Comparison of ENCODE assay signal across 20 mouse cellular contexts in the genomic region with DNA sequence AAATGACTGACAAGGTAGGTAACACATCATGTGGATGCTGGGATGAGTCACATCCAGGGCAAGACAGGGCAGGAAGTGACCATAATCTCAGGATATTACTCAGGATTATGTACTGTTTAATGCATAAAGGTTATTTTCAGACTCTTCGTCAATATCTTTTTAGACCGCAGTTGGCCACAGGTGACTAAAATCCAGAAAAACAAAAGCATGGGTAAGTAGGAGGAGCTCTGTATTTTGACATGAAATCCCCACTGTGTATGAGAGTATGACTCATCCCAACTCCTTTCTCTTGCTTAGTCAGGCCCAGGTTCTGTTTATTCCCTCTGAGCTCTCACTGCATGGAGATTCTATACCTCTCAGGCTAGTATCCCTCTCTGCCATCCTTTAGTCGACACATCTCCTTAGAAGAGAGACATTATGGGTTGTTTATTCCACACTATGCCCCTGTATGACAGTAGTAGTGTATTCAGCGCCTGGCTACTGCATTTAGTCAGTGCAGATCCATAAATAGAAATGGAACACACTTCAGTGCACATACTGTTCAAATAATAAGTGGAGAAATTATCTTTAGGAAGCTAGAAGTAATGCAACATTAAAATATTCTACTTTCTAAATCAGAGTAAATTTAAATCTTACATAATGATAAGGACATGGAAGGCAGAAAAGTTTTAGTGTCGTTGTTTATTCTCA. TPM values are rescaled to one million over a fixed set of nuclear protein-coding genes. Genes with fewer than 3 reads are reported as not detected.
DNase-seq lines count a peak whose midpoint lies in the region; ATAC-seq lines count a peak whose summit lies in the region.
"Had no signal": no experiment of that assay in that cellular context is flagged by ENCODE, and none has a peak within 500 bp of the region (broad histone marks: within the 10 kb centered on the region; RNA-seq: fewer than 3 reads in every experiment).

No protein-coding gene starts in this region.

- WGBS in liver, embryonic 12.5 days (ENCODE audit: insufficient replicate concordance): 83% methylated on average over 5 of the region's 5 CpGs
- WGBS in midbrain, embryonic 11.5 days: 91% methylated on average over 5 of the region's 5 CpGs

- H3K4me2 ChIP-seq in liver, embryonic 12.5 days: no peak overlapping the region
- no peak overlapping the region for H3K4me2 ChIP-seq in midbrain, embryonic 11.5 days
- H3K4me2 ChIP-seq: embryonic facial prominence, embryonic 12.5 days; hindbrain, embryonic 13.5 days; limb, embryonic 13.5 days; midbrain, embryonic 15.5 days had no signal

- H3K9ac ChIP-seq in liver, embryonic 12.5 days: no peak overlapping the region
- H3K9ac ChIP-seq in midbrain, embryonic 11.5 days (ENCODE audit: low read length): no peak overlapping the region
- H3K9ac ChIP-seq: embryonic facial prominence, embryonic 12.5 days; forebrain, postnatal 0 days; hindbrain, embryonic 13.5 days; limb, embryonic 13.5 days; midbrain, embryonic 15.5 days had no signal

- peak; percentile 93 for ATAC-seq in frontal cortex, adult (ENCODE audit: low TSS enrichment)
- peak; percentile 65; the same call in 1 of the 2 replicates for ATAC-seq in liver, embryonic 12.5 days
- ATAC-seq in monocyte, adult 5-6 weeks (replicated peaks; ENCODE audit: insufficient number of reproducible peaks, low FRiP score, low TSS enrichment, poor library complexity, severe bottlenecking): no peak
- no peak for ATAC-seq in midbrain, embryonic 11.5 days (ENCODE audit: low FRiP score)
- ATAC-seq: forebrain, postnatal 0 days; intestine, embryonic 16.5 days; midbrain, embryonic 15.5 days had no signal

- no peak for DNase-seq in frontal cortex, postnatal 36 days (ENCODE audit: low spot score in 2 of 2)
- no peak for DNase-seq in liver
- DNase-seq in induced T-regulatory cell, adult 2 months (ENCODE audit: low read depth): peak; percentile 74
- DNase-seq in urinary bladder, postnatal 36 days (ENCODE audit: low spot score in 2 of 2): no peak
- no peak for DNase-seq in midbrain, embryonic 11.5 days (ENCODE audit: low spot score, missing footprints)
- DNase-seq: adrenal gland, postnatal 36 days; cerebellum, adult 8-10 months; forebrain, postnatal 0 days; kidney, postnatal 10 days; right cerebral cortex, adult 18-20 months; thymus, adult 2 months had no signal

- H3K27me3 ChIP-seq in liver, embryonic 12.5 days (replicated peaks): no peaks in the 10 kb centered on the region
- H3K27me3 ChIP-seq in midbrain, embryonic 11.5 days (ENCODE audit: control insufficient read depth, insufficient read depth, low read length): no peaks in the 10 kb centered on the region
- H3K27me3 ChIP-seq: embryonic facial prominence, embryonic 12.5 days; hindbrain, embryonic 13.5 days; limb, embryonic 13.5 days; midbrain, embryonic 15.5 days had no signal

- H3K27ac ChIP-seq in liver, embryonic 12.5 days: no peak overlapping the region
- no peak overlapping the region for H3K27ac ChIP-seq in midbrain, embryonic 11.5 days (ENCODE audit: low read depth, low read length)
- H3K27ac ChIP-seq: embryonic facial prominence, embryonic 12.5 days; hindbrain, embryonic 13.5 days; limb, embryonic 13.5 days; midbrain, embryonic 15.5 days had no signal

- no peaks in the 10 kb centered on the region for H3K9me3 ChIP-seq in liver, embryonic 12.5 days (replicated peaks)
- H3K9me3 ChIP-seq in midbrain, embryonic 11.5 days (ENCODE audit: control insufficient read depth, low read length): no peaks in the 10 kb centered on the region
- H3K9me3 ChIP-seq: embryonic facial prominence, embryonic 12.5 days; heart, embryonic 10.5 days; hindbrain, embryonic 13.5 days; limb, embryonic 13.5 days; midbrain, embryonic 15.5 days had no signal

- H3K4me3 ChIP-seq in liver, embryonic 12.5 days: no peak overlapping the region
- no peak overlapping the region for H3K4me3 ChIP-seq in midbrain, embryonic 11.5 days (ENCODE audit: low read depth, low read length)
- H3K4me3 ChIP-seq: embryonic facial prominence, embryonic 12.5 days; heart, embryonic 10.5 days; hindbrain, embryonic 13.5 days; limb, embryonic 13.5 days; midbrain, embryonic 15.5 days had no signal

- peaks cover 44% of the 10 kb centered on the region for H3K36me3 ChIP-seq in liver, embryonic 12.5 days
- H3K36me3 ChIP-seq in midbrain, embryonic 11.5 days (ENCODE audit: control insufficient read depth, insufficient read depth, low read length): no peaks in the 10 kb centered on the region
- H3K36me3 ChIP-seq: embryonic facial prominence, embryonic 12.5 days; hindbrain, embryonic 13.5 days; midbrain, embryonic 15.5 days had no signal

- H3K4me1 ChIP-seq in liver, embryonic 12.5 days: peaks cover 33% of the 10 kb centered on the region
- no peaks in the 10 kb centered on the region for H3K4me1 ChIP-seq in midbrain, embryonic 11.5 days (ENCODE audit: control insufficient read depth, insufficient read depth, low read length)
- H3K4me1 ChIP-seq: embryonic facial prominence, embryonic 12.5 days; hindbrain, embryonic 13.5 days; limb, embryonic 13.5 days; midbrain, embryonic 15.5 days had no signal

RNA-seq across cellular contexts. Expression of a gene that starts 49.5 kb away (rescaled TPM):
- polyA plus RNA-seq in liver, embryonic 12.5 days (2016; fragmentation: Nextera tagmentation; extraction: Ambion mirVana): 16.1 and 16.8 TPM in 2 replicates
- 119 to 131 TPM (median 129 TPM) in 3 replicates for total RNA-seq in monocyte, adult 5-6 weeks (2017)
- 1.7 and 2.1 TPM in 2 replicates for polyA plus RNA-seq in midbrain, embryonic 11.5 days (2014; fragmentation: Nextera tagmentation; extraction: Ambion mirVana)

Comparison
In these comparisons a context has a peak if more than half of its experiments do, and no peak if none do; other contexts are left out.
1. ATAC-seq: peak in frontal cortex, adult (single experiment) and liver, embryonic 12.5 days (single experiment); none in monocyte, adult 5-6 weeks (single experiment) and midbrain, embryonic 11.5 days (single experiment).